Mouse (Mus musculus) intestine, embryonic 14.5 days (tissue): ENCODE data around the gene Nefh. TPM values are rescaled to one million over a fixed set of nuclear protein-coding genes. Genes with fewer than 3 reads are reported as not detected.

Source experiments
- ATAC-seq: fragments of 200-750 bp; cut with Nextera tagmentation; replicated peaks from 2 replicates; pipeline ENCODE4 v1.8.0; 2017; ENCODE audit warnings: low read depth, moderate number of reproducible peaks, moderate TSS enrichment, moderate library complexity; ENCODE audit not compliant: low FRiP score, low TSS enrichment
- DNase-seq: peaks from one replicate; pipeline ENCODE4 v3.0.0-alpha.2; 2018; ENCODE audit warnings: low spot score
- H3K27ac ChIP-seq: fragments of 300-500 bp; sonication (generic); 2 replicates; pipeline ENCODE4 v1.5.1; 2014; ENCODE audit warnings: low read depth, mild to moderate bottlenecking, control low read depth
- H3K27me3 ChIP-seq: fragments of 300-500 bp; sonication (generic); replicated peaks from 2 replicates; pipeline ENCODE4 v1.6.1; 2014; ENCODE audit warnings: low read length, control low read depth; ENCODE audit not compliant: control insufficient read depth, insufficient read depth
- H3K36me3 ChIP-seq: fragments of 300-500 bp; sonication (generic); 2 replicates; pipeline ENCODE4 v1.6.1; 2014; ENCODE audit warnings: low read length, control low read depth; ENCODE audit not compliant: control insufficient read depth, insufficient read depth
- H3K4me1 ChIP-seq: fragments of 300-500 bp; sonication (generic); replicated peaks from 2 replicates; pipeline ENCODE4 v1.6.1; 2014; ENCODE audit warnings: low read length, control low read depth, mixed read lengths; ENCODE audit not compliant: control insufficient read depth, insufficient read depth
- H3K4me2 ChIP-seq: fragments of 300-500 bp; sonication (generic); 2 replicates; pipeline ENCODE4 v1.6.1; 2014; ENCODE audit warnings: low read length
- H3K4me3 ChIP-seq: fragments of 300-500 bp; sonication (generic); 2 replicates; pipeline ENCODE4 v1.5.1; 2014; ENCODE audit warnings: low read depth, low read length, control low read depth, mixed read lengths
- H3K9ac ChIP-seq: fragments of 300-500 bp; sonication (generic); 2 replicates; pipeline ENCODE4 v1.6.1; 2014; ENCODE audit warnings: mild to moderate bottlenecking, low read length
- H3K9me3 ChIP-seq: fragments of 300-500 bp; sonication (generic); 2 replicates; pipeline ENCODE4 v1.6.1; 2016; ENCODE audit warnings: low read length, control low read depth; ENCODE audit not compliant: control insufficient read depth
- WGBS: fragments of 180-500 bp; shearing (Covaris S2); extraction: QIAGEN DNeasy Blood & Tissue Kit; methylation state at CpG from one replicate; pipeline ENCODE4 v1.1.7; 2014; 5-methylcytosine and 5-hydroxymethylcytosine counted together
- polyA plus RNA-seq: library from polyadenylated mRNA; unstranded; fragments of >200 nt; fragmentation: Nextera tagmentation; extraction: Ambion mirVana; gene quantifications from 2 replicates; pipeline ENCODE4 v1.2.1, GENCODE M21; 2014

Gene Nefh
- polyA plus RNA-seq, 1 experiment from 2014 or later: 1.2 TPM

DNA sequence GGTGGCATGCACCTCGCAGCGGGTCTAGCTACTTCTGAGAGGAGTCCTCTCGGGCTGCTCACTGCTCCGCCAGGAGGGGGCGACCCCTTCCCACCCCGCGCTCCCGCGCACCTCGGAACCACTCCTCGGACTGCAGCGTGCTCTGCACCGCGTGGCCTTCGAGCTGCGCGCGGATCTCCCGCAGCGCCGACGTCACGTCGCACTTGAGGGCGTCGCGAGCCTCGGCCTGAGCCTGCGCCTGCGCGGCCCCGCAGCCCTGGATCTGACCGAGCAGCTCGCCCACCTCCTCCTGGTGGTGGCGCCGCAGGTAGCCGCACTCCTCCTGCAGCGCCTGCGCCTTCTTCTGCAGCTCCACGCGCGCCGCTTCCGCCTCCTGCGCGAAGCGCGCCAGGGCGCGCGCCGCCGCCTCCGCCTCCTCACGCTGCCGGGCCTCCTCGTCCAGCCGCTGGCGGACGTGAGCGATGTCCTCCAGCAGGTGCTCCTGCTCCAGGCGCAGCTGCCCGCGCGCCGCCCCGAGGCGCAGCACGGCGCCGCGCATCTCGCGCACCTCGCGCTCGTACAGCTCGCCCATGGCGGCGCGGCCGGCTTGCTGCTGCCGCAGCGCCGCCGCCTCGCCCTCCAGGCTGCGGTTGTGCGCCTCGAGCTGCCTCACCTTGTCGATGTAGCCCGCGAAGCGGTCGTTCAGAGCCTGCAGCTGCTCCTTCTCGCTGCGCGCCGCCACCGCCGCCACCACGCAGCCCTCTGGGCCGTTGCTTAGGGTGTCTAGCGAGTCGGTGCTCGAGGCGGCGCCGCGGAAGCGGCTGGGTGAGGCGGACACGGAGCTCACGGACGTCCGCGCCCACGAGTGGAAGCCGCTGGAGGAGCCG, 684 bp downstream of the Nefh start:
- H3K4me2 ChIP-seq: peak overlapping the region; percentile 86
- peak overlapping the region; percentile 27; the same call in 1 of the 2 replicates for H3K9ac ChIP-seq
- under 1% methylated on average over 112 of the region's 120 CpGs for WGBS
- peak; percentile 81 for ATAC-seq
- H3K4me3 ChIP-seq: peak overlapping the region; percentile 47
- no peak overlapping the region for H3K27ac ChIP-seq
- peaks cover 6% of the 10 kb centered on the region; the same call in 1 of the 2 replicates for H3K4me1 ChIP-seq
- H3K27me3 ChIP-seq: peaks cover 78% of the 10 kb centered on the region
- peak; percentile 75 for DNase-seq
- no peaks in the 10 kb centered on the region for H3K9me3 ChIP-seq
- H3K36me3 ChIP-seq: no peaks in the 10 kb centered on the region

DNA sequence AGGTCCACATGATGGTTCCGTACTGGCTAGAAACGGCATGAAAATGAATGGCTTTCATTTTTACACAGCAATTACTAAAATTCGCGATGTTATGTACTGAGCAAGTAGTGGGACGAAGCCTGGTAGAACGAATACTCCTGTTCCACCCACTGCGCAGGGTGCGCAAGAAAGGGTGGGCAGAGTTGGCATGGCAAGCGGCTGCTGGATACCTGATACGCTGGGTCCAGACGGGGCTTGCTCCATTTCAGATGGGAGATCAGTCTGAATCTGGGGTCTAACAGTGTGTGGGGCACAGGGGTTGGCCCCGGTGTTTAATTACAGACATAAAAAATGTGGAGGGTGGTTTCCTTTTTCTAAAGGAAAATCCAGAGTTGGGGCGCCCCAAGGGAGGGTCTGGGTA, 1.3 kb downstream of the Nefh start:
- peak overlapping the region; percentile 86 for H3K4me2 ChIP-seq
- DNase-seq: no peak
- H3K4me3 ChIP-seq: peak overlapping the region; percentile 47
- no peak overlapping the region for H3K9ac ChIP-seq
- no peaks in the 10 kb centered on the region for H3K9me3 ChIP-seq
- H3K27ac ChIP-seq: no peak overlapping the region
- 43% methylated on average over 13 of the region's 13 CpGs for WGBS
- no peaks in the 10 kb centered on the region for H3K36me3 ChIP-seq
- peaks cover 6% of the 10 kb centered on the region; the same call in 1 of the 2 replicates for H3K4me1 ChIP-seq
- ATAC-seq: 0 out of 2 replicates have a peak, but pooled peaks have one; percentile 5
- H3K27me3 ChIP-seq: peaks cover 72% of the 10 kb centered on the region

DNA sequence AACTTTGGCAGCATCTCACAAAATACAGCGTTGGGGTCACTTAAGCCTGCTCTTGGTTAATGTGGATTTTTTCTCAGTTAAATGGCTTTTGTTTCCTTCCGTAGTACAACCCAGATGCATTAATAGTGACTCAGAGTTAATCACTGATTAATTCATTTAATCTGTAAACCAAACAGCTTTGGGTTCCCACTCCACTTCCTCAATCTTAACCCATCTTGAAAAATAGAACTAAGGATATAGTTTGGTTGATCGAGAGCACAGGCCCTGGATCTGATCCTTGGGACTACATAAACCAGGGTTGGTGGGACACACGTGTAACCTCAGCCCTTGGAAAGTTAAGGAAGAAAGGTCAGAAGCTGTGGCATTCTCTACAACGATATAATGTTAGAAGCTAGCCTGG, 11.6 kb downstream of the Nefh start:
- WGBS: 83% methylated on average over 5 of the region's 5 CpGs
- no peaks in the 10 kb centered on the region for H3K36me3 ChIP-seq
- ATAC-seq (no peak), DNase-seq (no peak)
- H3K27me3 ChIP-seq: no peaks in the 10 kb centered on the region
- no peak overlapping the region for H3K4me3 ChIP-seq
- H3K4me1 ChIP-seq: peaks cover 2% of the 10 kb centered on the region; the same call in 1 of the 2 replicates
- no peak overlapping the region for H3K27ac ChIP-seq
- no peak overlapping the region for H3K4me2 ChIP-seq
- no peak overlapping the region for H3K9ac ChIP-seq
- no peaks in the 10 kb centered on the region for H3K9me3 ChIP-seq

DNA sequence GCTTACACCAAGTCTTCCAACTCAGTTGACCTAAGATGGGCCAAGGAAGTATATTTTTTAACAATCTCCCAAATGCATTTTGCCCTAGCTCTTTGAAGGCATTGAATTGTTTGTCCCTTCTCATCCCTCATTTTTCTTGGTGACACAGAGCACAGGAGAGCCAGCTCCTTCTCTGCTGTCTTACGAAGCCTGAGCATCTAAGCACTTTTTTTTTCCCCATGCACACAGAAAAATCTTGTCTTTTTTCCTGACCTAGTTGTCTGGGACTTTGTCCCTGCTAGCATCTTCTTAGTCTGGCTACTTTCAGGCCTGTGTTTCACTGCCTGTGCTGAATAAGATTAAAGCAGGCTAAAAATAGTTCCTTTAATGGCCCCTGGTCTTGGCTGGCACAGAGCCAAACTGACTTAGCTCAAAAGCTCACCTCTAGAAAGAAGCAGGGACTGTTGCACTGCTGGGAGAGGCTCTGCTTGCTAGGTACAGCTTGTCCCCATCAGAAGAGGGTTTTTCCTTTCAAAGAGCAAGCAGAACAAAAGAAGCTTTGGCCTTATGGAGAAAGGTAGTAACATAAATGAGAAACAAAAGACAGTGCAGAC, 16.8 kb downstream of the Nefh start:
- Histone ChIP-seq H3K4me1 (peaks cover 9% of the 10 kb centered on the region; the same call in 1 of the 2 replicates), H3K4me2 (no peak overlapping the region), H3K9ac (no peak overlapping the region), H3K27ac (peak overlapping the region; percentile 64), H3K27me3 (no peaks in the 10 kb centered on the region), H3K4me3 (no peak overlapping the region), H3K36me3 (peaks cover 38% of the 10 kb centered on the region), H3K9me3 (no peaks in the 10 kb centered on the region)
- ATAC-seq (0 out of 2 replicates have a peak, but pooled peaks have one; percentile 55), DNase-seq (peak; percentile 72)
- 26% methylated on average over 1 of the region's 1 CpGs for WGBS

DNA sequence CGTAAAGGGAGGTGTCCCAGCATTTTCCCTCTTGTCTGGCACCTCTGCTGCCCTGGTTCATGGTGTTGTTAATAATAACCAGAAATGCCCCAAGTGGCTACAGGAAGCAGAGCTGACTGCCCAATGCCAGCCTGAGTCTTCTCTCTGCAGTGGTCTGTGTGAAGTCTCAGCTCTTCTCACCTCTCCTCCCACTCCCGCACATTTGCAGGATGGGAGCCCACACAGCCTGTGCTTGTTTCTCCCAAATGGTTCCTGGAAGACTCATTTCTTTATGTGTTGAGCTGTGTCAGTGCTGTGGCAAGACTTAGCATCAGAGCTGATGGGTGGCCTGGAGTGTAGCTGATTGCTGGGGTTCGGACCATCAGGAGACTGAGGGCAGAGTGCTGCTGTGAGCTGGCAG, 20.6 kb downstream of the Nefh start:
- Histone ChIP-seq H3K27me3 (no peaks in the 10 kb centered on the region), H3K27ac (no peak overlapping the region), H3K36me3 (peaks cover 76% of the 10 kb centered on the region), H3K9me3 (no peaks in the 10 kb centered on the region), H3K4me2 (no peak overlapping the region), H3K9ac (no peak overlapping the region), H3K4me1 (peaks cover 9% of the 10 kb centered on the region; the same call in 1 of the 2 replicates), H3K4me3 (no peak overlapping the region)
- DNase-seq (no peak), ATAC-seq (no peak)
- 85% methylated on average over 3 of the region's 3 CpGs for WGBS

DNA sequence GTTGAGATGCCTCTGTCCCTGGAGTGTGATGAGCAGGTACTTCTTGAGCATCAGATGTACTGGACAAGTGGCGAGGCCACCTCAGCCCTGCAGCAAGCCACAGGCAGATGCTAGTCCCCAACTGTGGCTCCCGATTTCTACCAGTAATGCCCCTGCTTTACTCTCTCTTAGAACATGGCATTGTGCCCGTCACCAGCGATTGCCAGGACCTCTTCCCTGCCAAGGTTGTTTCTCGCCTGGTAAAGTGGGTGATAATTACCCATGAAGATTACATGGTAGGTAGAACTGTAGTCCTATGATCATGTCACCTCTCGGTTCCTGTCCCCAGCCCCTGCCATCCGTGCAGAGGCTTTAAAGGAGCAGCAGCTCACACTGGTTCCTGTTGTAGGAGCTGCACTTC, 26.1 kb downstream of the Nefh start:
- no peak overlapping the region for H3K9ac ChIP-seq
- no peak overlapping the region for H3K4me3 ChIP-seq
- ATAC-seq: no peak

DNA sequence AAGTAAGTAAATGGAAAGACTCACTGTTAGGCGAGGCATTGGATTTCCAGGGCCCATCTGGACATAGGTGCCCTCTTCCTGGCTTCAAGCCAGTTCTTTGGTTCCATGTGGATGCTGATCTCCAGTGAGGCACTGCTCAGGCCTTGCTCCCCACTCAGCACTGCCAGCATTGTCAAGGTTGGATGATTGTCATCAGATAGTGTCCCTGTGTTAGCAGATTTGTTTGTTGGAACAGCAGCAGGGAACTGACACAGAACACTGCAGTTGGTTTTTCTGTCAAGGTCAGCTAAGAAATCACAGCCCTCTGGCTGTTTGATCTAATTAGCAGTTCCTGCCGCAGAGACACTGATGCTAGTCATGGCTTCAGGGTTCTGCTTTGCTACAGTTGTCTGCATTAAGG, 26.6 kb downstream of the Nefh start:
- Histone ChIP-seq H3K27ac (no peak overlapping the region), H3K4me3 (no peak overlapping the region), H3K4me2 (no peak overlapping the region), H3K9ac (no peak overlapping the region), H3K4me1 (no peaks in the 10 kb centered on the region), H3K27me3 (no peaks in the 10 kb centered on the region), H3K36me3 (peaks cover 93% of the 10 kb centered on the region), H3K9me3 (no peaks in the 10 kb centered on the region)
- no peak for ATAC-seq
- no peak for DNase-seq
- WGBS: 89% methylated on average over 2 of the region's 2 CpGs

More for the DNA sequence above, 26.1 kb downstream of the Nefh start:
- H3K4me2 ChIP-seq: no peak overlapping the region
- H3K9me3 ChIP-seq: no peaks in the 10 kb centered on the region
- no peak overlapping the region for H3K27ac ChIP-seq
- no peak for DNase-seq
- H3K27me3 ChIP-seq: no peaks in the 10 kb centered on the region
- H3K4me1 ChIP-seq: no peaks in the 10 kb centered on the region
- 95% methylated on average over 7 of the region's 7 CpGs for whole genome bisulfite sequencing
- H3K36me3 ChIP-seq: peaks cover 93% of the 10 kb centered on the region

DNA sequence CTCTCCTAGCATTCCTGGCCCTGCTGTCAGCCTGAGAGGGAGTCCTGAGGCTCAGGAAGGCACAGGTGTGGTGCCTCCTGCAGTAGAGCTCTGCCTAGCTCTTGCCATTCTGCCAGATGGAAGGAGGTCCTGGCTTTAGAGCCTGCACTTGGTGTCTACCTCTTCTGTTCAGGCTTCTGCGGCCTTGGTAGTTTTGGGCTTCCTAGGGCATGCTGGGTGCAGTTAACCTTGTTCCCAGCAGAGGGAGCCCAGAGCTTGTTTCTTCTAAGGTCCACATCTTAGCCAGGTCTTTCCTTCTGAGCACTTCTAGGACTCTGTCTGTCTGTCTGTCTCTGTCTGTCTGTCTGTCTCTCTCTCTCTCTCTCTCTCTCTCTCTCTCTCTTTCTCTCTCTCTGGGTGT, 31.8 kb downstream of the Nefh start:
- Histone ChIP-seq H3K4me3 (no peak overlapping the region), H3K4me2 (no peak overlapping the region), H3K36me3 (peaks cover 85% of the 10 kb centered on the region)

More for the DNA sequence above, 31.8 kb downstream of the Nefh start:
- peak; percentile 71 for DNase-seq
- WGBS: 31% methylated on average over 1 of the region's 1 CpGs
- Histone ChIP-seq H3K27me3 (no peaks in the 10 kb centered on the region), H3K4me1 (no peaks in the 10 kb centered on the region), H3K27ac (no peak overlapping the region), H3K9ac (no peak overlapping the region), H3K9me3 (no peaks in the 10 kb centered on the region)
- ATAC-seq: no peak
